Mouse (Mus musculus): ENCODE measurements around the gene Thbs1. TPM values are rescaled to one million over a fixed set of nuclear protein-coding genes. Genes with fewer than 3 reads are reported as not detected.

The Thbs1 gene
- polyA plus RNA-seq, 1 experiment, result 0.69 TPM

GRCm38 (mm10) chr2:118083652-118084051 lies 28.0 kb upstream of the Thbs1 start:
- TF ChIP-seq CTCF (IDR thresholded peaks at IDR 0.05; ENCODE audit: extremely low read depth, insufficient read depth, low read length), result no peak
- no peak for TF ChIP-seq POLR2A (IDR thresholded peaks at IDR 0.05; ENCODE audit: extremely low read depth, insufficient read depth, low read length)
- H3K4me1 ChIP-seq (ENCODE audit: control insufficient read depth, insufficient read depth, low read length), result no peaks in the 10 kb centered on the region

GRCm38 (mm10) chr2:118084693-118085092 lies 27.0 kb upstream of the Thbs1 start:
- Histone ChIP-seq H3K4me1 (ENCODE audit: control insufficient read depth, insufficient read depth, low read length) (no peaks in the 10 kb centered on the region), H3K27ac (ENCODE audit: insufficient read depth, low read length) (no peak overlapping the region), H3K4me3 (ENCODE audit: insufficient read depth, low read length) (no peak overlapping the region)
- TF ChIP-seq POLR2A (IDR thresholded peaks at IDR 0.05; ENCODE audit: extremely low read depth, insufficient read depth, low read length) (no peak), CTCF (IDR thresholded peaks at IDR 0.05; ENCODE audit: extremely low read depth, insufficient read depth, low read length) (no peak)

More at GRCm38 (mm10) chr2:118083652-118084051, 28.0 kb upstream of the Thbs1 start:
- Histone ChIP-seq H3K4me3 (ENCODE audit: insufficient read depth, low read length) (no peak overlapping the region), H3K27ac (ENCODE audit: insufficient read depth, low read length) (no peak overlapping the region)

DNA sequence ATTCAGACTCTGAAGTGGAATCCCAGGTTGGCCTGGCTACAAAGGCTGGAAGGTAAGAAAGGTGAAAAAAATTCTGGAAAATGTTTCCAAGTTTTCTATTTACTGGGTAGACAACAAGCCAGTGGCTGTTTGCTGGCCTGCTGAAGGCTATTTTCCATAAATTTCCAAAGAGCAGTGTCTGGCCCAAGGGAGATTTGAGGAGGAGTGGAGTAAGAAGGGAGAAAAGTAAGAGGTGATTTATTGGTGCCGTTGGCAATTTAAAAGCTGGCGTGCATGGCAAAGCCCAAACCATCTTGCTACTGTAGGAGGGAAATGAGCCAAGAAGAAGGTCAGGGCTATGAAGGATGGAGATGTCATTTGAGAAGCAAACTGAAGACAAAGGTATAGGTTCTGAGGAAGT lies 26.0 kb upstream of the Thbs1 start:
- no peak for TF ChIP-seq CTCF (IDR thresholded peaks at IDR 0.05; ENCODE audit: extremely low read depth, insufficient read depth, low read length)
- no peak for TF ChIP-seq POLR2A (IDR thresholded peaks at IDR 0.05; ENCODE audit: extremely low read depth, insufficient read depth, low read length)
- H3K4me1 ChIP-seq (ENCODE audit: control insufficient read depth, insufficient read depth, low read length), result no peaks in the 10 kb centered on the region
- no peak overlapping the region for H3K4me3 ChIP-seq (ENCODE audit: insufficient read depth, low read length)
- H3K27ac ChIP-seq (ENCODE audit: insufficient read depth, low read length), result no peak overlapping the region

GRCm38 (mm10) chr2:118087044-118087726 lies 24.5 kb upstream of the Thbs1 start:
- no peaks in the 10 kb centered on the region for H3K4me1 ChIP-seq (ENCODE audit: control insufficient read depth, insufficient read depth, low read length)
- no peak overlapping the region for H3K27ac ChIP-seq (ENCODE audit: insufficient read depth, low read length)
- TF ChIP-seq CTCF (IDR thresholded peaks at IDR 0.05; ENCODE audit: extremely low read depth, insufficient read depth, low read length), result no peak
- TF ChIP-seq POLR2A (IDR thresholded peaks at IDR 0.05; ENCODE audit: extremely low read depth, insufficient read depth, low read length), result no peak
- H3K4me3 ChIP-seq (ENCODE audit: insufficient read depth, low read length), result no peak overlapping the region

DNA sequence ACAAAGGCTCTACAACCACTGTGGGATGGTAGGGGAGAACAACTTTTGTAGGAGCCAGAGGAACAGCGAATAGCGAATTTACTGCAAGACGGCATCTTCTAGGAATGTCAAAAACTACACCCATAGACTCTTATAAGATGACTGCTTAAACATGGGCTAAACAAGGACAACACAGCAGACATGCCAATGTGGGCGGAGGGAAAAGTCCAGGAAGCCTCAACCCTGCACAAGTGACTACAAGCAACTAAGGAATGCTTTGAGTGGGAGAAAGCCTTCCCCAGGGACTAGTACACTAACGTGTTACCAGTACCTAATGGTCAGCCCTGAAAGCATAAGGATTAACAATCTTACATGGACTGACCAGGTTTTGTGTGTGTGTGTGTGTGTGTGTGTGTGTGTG lies 20.4 kb upstream of the Thbs1 start:
- no peak overlapping the region for H3K27ac ChIP-seq (ENCODE audit: insufficient read depth, low read length)
- no peaks in the 10 kb centered on the region for H3K4me1 ChIP-seq (ENCODE audit: control insufficient read depth, insufficient read depth, low read length)
- H3K4me3 ChIP-seq (ENCODE audit: insufficient read depth, low read length), result no peak overlapping the region
- TF ChIP-seq CTCF (IDR thresholded peaks at IDR 0.05; ENCODE audit: extremely low read depth, insufficient read depth, low read length) (no peak), POLR2A (IDR thresholded peaks at IDR 0.05; ENCODE audit: extremely low read depth, insufficient read depth, low read length) (no peak)

- Histone ChIP-seq H3K4me1 (ENCODE audit: control insufficient read depth, insufficient read depth, low read length) (no peaks in the 10 kb centered on the region), H3K27ac (ENCODE audit: insufficient read depth, low read length) (no peak overlapping the region), H3K4me3 (ENCODE audit: insufficient read depth, low read length) (no peak overlapping the region)
- TF ChIP-seq POLR2A (IDR thresholded peaks at IDR 0.05; ENCODE audit: extremely low read depth, insufficient read depth, low read length), result no peak
- TF ChIP-seq CTCF (IDR thresholded peaks at IDR 0.05; ENCODE audit: extremely low read depth, insufficient read depth, low read length), result no peak
Measured at GRCm38 (mm10) chr2:118099104-118099503, 12.6 kb upstream of the Thbs1 start.

DNA sequence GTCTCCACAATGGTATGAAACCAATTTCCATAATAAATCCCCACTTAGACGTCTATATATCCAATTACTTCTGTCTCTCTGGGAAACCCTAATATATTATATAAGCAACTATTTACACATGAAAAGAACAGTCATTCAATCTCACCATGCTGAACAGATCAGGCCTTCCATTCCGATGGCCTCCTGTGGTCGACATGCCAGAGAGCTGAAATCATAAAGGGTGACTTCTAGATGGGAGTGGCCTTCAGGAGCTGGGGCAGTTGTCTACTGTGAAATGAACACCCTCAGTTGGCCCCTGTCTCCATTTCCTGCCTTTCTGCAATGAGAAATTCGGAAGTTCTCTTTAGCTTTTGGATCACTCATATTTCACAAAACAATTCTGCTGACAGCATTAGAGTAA lies 9.5 kb upstream of the Thbs1 start:
- Histone ChIP-seq H3K27ac (ENCODE audit: insufficient read depth, low read length) (no peak overlapping the region), H3K4me1 (ENCODE audit: control insufficient read depth, insufficient read depth, low read length) (no peaks in the 10 kb centered on the region), H3K4me3 (ENCODE audit: insufficient read depth, low read length) (no peak overlapping the region)
- no peak for TF ChIP-seq CTCF (IDR thresholded peaks at IDR 0.05; ENCODE audit: extremely low read depth, insufficient read depth, low read length)
- no peak for TF ChIP-seq POLR2A (IDR thresholded peaks at IDR 0.05; ENCODE audit: extremely low read depth, insufficient read depth, low read length)

- TF ChIP-seq POLR2A (IDR thresholded peaks at IDR 0.05; ENCODE audit: extremely low read depth, insufficient read depth, low read length), result no peak
- no peak for TF ChIP-seq CTCF (IDR thresholded peaks at IDR 0.05; ENCODE audit: extremely low read depth, insufficient read depth, low read length)
- H3K4me1 ChIP-seq (ENCODE audit: control insufficient read depth, insufficient read depth, low read length), result peaks cover 1% of the 10 kb centered on the region; the same call in 1 of the 2 replicates
- H3K4me3 ChIP-seq (ENCODE audit: insufficient read depth, low read length), result peak overlapping the region; percentile 14; the same call in 1 of the 2 replicates
- H3K27ac ChIP-seq (ENCODE audit: insufficient read depth, low read length), result no peak overlapping the region
Measured at GRCm38 (mm10) chr2:118110225-118110915, 1.3 kb upstream of the Thbs1 start.

GRCm38 (mm10) chr2:118111116-118111487 lies 574 bp upstream of the Thbs1 start:
- peak overlapping the region; percentile 25 for H3K4me3 ChIP-seq (ENCODE audit: insufficient read depth, low read length)
- H3K27ac ChIP-seq (ENCODE audit: insufficient read depth, low read length), result no peak overlapping the region
- peaks cover 1% of the 10 kb centered on the region; the same call in 1 of the 2 replicates for H3K4me1 ChIP-seq (ENCODE audit: control insufficient read depth, insufficient read depth, low read length)
- peak; percentile 66; the same call in 1 of the 2 replicates for TF ChIP-seq CTCF (IDR thresholded peaks at IDR 0.05; ENCODE audit: extremely low read depth, insufficient read depth, low read length)
- TF ChIP-seq POLR2A (IDR thresholded peaks at IDR 0.05; ENCODE audit: extremely low read depth, insufficient read depth, low read length), result no peak

- H3K4me3 ChIP-seq (ENCODE audit: insufficient read depth, low read length), result no peak overlapping the region; the same call in 1 of the 2 replicates
- H3K4me1 ChIP-seq (ENCODE audit: control insufficient read depth, insufficient read depth, low read length), result peaks cover 1% of the 10 kb centered on the region; the same call in 1 of the 2 replicates
- H3K27ac ChIP-seq (ENCODE audit: insufficient read depth, low read length), result no peak overlapping the region
- no peak for TF ChIP-seq CTCF (IDR thresholded peaks at IDR 0.05; ENCODE audit: extremely low read depth, insufficient read depth, low read length)
Measured at GRCm38 (mm10) chr2:118112438-118112837, 762 bp downstream of the Thbs1 start.
